Mouse (Mus musculus) lung, postnatal 0 days (tissue): ENCODE measurements around the gene Smarca1.

Experiments used
- CTCF ChIP-seq: IDR thresholded peaks from 2 replicates; pipeline ENCODE4 v1.5.1; 2016; ENCODE audit warnings: antibody characterized with exemption, mild to moderate bottlenecking
- EP300 ChIP-seq: IDR thresholded peaks from 2 replicates; pipeline ENCODE4 v1.6.1; 2016; ENCODE audit warnings: antibody characterized with exemption, mild to moderate bottlenecking, control low read depth

DNA sequence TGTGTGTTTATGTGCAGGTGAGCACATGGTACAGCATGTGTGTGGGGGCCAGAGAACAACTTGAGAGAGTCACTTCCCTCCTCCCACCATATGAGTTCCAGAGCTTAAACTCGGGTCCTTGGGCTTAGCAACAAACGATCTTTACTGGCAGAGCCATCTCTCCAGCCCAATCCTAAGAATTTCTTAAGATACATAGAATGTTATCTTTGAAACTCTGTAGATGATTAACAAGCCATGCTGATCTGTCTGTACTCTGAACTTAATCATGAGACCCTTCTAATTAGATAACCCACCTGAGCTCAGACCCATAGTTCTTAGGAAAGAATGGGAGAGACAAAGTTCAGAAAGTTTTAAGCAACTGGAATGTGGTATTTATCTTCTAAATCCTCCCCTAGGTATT, 59.3 kb downstream of the Smarca1 start:
- TF ChIP-seq CTCF (no peak), EP300 (no peak)
